Mouse (Mus musculus) urinary bladder, adult 18-20 months (tissue): ENCODE results near the gene Wasf2.

Source experiments
- DNase-seq, 2 experiments: peaks; one replicate each; pipeline ENCODE4 v3.0.0; 2022; ENCODE audit warnings: low spot score in 2 of 2, mixed read lengths in 2 of 2

The Wasf2 gene

DNA sequence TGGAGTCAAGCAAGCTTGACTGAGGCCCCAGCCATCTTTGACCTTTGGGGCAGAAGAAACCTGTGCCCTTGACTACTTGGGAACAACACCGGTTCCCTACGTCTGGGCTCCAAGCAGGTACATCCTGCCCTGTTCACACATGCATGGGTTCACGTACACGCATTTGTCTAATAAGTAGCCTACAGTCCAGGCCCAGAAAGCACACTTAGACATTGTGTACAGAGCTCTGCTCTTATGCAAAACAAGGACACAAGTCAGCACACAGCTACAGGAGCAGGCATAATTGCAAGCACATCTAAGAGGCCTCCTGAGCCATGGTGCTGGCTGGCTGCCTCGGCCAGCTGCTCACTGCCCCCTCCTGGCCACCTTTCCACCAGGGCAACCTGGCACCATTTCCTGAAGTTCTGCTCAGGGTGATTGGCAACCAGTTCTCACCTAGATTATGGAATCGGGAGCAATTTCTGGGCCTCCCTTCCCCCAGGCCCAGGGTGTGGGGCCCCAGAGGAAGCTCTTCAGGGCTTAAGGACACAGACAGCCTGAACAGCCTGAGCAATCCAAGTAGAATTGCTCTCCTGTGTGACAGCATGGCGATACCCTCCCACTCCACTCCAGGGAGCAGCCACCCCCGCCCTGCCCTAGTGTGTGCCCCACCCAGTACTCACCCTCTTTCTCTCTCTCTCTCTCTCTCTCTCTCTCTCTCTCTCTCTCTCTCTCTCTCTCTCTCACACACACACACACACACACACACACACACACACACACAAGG is 70.9 kb downstream of the Wasf2 start:
- peak; percentile 62 to 67 for DNase-seq

DNA sequence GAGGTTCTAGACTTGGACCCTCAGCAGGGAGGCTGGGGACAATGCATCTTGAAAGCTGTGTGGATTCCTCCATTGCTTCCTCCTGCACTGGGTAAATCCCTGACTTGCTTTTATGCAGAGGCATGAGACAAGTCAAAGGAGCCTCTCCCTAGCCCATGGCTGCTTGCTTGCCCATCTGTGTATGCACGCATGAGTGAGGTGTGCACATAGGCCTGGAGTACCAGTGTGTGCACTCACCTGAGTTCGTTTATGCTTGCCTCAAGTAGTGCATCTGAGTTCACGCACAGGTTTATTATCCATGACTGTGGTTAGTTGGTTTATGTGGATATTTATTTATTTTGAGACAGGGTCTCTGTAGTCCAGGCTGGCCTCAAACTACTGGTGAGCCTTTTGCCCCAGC is 71.9 kb downstream of the Wasf2 start:
- DNase-seq: no peak

DNA sequence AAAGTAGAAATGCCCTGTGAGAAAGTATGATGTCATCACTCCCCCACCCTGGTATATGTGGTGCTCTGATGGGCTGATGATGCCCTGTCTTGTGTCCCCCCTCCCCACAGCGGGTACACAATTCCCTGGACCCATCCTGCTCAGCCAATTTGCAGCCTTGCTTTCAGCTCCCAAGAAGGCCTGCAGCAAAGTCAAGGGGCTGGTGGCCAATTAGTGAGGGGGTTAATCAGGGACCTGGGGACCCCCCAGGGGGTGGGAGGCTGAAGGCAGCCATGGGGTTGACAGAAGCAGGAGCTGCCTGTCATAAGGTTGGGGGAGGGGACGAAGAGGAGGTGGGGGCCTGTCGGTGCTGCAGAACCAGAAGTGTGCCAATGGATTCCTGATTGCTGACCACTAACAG is 73.3 kb downstream of the Wasf2 start:
- DNase-seq: no peak

DNA sequence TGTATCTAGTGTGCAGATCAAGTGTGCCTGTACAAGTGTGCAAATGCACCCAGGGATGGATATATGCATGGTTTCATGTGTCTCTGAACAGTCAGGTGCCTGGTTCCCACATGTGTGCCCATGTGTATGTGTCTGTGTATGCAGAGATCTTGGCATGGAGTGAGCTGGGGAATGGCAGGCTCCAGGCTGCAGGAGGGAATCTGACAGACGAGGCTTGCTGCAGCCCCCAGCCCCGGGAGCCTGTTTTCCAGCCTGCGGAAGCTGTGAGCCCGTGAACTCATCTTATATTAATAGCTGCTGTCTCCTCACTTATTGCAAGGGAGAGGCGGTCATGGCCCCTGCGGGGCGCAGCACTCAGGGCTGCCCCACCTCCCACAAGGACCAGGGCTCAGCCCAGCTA is 74.1 kb downstream of the Wasf2 start:
- no peak for DNase-seq

DNA sequence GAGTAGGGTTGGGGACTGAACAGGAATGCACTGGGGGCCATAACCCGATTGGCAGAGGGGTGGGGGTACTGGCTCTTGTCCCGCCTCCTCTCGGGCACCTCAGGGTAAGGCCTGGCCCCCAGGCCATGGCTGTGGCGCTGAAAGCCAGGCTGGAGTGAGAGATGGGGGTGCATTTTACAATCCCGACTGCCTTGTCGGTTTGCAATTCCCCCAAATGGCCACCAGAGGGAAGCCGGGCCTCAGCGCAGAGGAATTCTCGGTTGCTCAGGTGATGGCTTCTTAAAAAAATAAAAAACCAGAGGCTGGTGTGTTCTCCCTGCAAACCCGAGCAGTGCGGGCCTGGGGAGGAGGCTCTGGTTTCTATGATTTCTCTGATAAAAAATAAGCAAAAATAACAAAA is 79.1 kb downstream of the Wasf2 start:
- DNase-seq: no peak

DNA sequence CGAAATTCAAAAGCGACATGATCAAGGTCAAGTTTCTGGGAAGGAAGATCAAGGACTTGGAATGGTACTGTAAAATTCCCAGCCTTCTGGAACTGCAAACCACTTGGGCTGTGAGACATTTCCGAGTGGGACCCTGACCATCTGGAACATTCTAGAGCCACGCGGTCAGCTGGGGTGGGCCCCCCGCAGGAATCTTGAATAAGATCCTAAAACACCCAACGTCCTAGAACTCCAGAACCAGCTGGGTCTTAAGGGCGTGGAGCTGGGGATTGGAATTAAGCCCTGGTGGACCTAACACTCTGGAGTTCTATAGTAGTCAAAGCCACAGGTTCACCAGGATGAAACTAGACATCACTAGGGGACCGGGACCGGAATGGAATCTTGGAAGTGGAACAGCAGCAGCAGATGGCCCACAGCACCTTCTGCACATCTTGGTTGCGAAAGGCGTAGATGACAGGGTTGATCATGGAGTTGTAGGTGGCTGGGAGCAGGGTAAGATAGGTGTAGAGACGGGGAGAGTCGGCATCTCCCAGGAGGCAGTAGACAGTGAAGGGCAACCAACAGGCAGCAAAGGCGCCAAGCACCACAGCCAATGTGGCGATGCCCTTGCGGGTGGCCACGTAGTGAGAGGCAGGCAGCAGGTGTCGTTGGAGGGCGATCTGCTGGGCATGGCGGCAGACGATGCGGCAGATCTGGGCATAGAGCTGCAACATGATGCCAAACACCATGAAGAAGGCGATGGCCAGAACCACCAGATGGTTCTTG is 79.9 kb downstream of the Wasf2 start:
- no peak for DNase-seq

DNA sequence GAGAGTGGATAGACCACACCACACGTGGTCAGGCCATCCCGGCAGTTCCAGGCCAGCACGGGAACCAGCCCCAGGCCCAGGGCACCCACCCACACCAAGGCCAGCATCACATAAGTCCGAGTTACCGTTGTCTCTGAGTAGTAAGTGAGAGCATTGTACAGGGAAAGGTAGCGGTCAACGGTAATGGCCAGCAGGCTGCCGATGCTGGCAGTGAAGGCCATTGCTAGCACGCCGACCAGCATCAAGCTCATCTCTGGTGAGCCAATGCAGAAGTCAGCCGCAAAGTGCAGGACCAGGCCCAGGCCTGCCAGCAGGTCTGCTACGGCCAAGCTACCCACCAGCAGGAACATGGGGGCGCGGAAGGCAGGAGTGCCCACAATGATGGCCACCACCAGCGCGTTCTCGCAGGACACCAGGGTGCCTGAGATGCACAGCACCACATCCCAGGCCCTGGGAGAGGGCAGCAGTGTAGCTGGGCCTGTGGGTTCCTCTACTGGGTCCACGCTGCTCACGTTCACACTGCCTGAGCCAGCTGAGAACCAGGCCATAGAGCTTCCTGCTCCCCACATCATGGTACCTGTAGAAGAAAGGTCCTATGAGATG is 80.6 kb downstream of the Wasf2 start:
- no peak for DNase-seq

DNA sequence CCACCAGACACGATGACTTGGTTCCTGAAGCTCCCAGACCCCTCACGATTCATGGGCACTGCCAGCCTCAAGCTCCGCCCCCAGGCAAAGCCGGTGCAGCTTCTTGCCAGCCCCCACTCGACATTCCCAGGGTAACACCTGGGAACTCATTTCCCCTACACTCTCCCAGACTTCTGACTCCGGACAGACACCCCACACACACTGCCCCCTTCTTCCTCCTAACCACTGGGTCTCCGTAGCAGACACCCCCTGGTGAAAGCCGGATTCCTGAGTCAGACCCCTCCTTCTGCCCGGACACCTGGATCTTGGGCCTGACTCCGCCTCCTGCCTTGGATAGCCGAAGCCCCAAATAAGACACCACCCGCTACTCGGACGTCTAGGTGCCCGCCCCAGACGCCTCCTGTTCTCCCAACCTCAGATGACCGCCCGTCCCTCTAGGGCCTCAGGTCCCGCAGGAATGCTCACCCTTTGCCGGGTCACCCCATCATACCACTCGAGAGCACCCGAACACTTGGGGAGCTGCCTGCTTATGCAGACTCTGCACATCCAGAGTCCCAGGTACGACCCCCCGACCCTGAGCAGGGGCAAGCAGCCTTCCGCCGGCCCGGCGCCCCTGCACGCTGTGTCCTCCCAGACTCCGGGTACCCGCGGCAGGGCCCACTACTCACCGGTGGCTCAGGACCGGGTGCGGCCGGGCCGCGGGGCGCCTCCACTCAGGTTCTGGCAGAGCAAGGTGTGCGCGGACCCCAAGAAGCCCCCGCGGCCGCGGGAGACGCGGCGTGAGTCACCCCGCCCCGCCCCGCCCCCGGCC is 81.7 kb downstream of the Wasf2 start, which contains the start of the genes Cd164l2 and Gpr3:
Cd164l2 (plus strand) TSS at position 381 of the 811 bp plus-strand sequence.
Gpr3 (minus strand) TSS at position 786 of the 811 bp plus-strand sequence.
- DNase-seq: no peak

DNA sequence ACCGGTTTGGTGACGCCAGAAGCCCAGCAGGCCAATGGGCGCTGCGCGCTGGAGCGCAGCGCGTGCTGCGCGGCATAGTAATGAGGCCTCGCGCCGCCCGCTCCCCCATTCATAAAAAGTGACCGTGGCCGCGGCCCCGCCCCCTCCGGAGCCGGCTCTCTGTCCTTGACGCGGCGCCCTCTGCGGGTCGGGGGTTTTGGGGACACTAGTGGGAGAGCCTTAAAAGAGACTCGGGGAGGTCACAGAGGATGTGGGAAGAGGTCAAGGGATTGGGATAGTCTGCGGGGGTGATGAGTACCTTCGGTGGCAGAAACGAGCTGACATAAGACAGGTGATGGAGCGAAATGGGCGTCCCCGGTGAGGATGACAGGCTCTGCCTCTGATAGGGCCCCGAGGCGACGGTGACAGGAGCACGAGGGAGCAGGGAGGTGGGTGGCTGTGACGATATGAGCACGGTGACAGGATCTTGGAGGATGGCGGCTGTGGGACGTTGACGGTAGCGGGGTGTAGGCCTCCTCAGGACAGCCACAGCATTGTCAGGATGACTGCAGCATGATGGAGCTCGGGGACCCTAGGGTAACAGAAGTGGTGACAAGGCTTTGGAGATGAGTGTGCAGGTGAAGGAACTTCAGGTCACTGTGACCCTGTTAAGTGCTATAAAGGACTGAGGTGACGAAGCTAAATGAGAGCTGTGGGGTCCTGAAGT is 82.4 kb downstream of the Wasf2 start:
- DNase-seq: peak; percentile 56 to 58

DNA sequence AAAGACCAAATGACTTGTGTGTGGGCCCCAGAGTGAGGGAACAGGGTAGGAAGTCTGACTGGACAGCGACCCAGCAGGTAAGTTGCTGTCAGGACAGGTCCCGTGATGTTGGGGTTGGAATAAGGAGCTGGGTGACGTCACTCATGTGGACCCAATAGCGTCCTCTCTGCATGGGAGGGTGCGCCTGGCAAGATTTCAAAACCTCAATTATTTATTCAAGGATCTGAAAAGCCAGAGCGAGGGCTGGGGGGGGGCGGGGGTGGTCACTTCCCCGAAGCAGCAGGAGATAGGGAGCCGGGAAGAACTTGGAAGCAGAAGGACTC is 82.9 kb downstream of the Wasf2 start:
- DNase-seq: no peak

DNA sequence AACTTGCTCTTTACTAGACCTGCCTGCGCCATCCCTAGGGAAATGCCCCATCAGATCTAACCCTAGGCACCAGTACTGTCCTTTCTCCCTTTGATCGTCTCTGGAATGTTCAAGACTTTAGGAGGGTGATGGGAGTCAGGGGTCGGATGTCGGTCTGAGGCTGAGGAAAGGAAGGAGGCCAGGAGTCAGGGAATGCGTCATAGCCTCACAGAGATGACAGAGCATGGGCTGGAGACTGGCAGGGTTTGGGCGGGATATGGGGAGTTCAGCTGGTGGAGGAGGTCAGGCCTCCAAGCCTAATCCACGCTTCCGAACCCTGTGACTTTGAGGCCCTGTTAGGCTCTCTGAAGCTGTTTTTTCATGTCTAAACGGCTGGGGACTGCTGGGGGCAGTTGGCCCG is 83.4 kb downstream of the Wasf2 start:
- DNase-seq: no peak

DNA sequence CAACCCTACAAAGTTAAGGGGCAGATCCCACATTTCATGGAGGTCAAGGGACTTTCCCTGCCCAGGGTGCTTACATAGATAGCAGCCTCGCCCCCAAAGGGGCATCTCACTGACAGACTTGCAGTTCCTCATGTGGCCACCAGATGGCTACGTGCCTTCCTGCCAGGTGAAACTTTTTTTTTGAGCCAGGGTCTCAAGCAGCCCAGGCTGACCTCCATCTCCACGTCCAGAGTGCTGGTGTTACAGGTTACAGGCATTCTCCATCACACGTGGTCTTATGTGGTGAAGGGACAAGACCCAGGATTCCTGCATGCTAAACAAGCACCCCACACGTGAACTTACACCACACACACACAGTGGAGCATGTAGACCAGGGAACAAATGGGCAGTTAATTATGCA is 87.3 kb downstream of the Wasf2 start:
- DNase-seq: peak in 1 of 2 experiments; percentile 50

DNA sequence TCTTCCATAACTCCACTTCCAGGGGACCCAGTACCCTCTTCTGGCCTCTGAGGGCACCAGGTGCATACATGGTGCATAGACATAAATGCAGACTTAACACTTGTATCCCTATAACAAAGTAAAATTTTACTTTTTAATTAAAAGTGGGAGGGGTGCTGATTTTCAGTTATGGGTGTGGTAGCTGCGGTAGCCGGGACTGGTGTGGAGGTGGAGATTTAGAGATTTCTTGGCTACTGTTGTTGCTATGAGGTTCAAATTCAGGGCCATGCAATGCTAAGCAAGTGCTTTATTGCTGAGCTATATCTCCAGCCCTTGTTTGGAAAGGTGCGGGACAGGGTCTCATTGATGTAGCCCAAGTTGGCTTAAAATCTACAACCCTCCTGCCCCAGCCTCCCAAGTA is 88.4 kb downstream of the Wasf2 start:
- DNase-seq: no peak

DNA sequence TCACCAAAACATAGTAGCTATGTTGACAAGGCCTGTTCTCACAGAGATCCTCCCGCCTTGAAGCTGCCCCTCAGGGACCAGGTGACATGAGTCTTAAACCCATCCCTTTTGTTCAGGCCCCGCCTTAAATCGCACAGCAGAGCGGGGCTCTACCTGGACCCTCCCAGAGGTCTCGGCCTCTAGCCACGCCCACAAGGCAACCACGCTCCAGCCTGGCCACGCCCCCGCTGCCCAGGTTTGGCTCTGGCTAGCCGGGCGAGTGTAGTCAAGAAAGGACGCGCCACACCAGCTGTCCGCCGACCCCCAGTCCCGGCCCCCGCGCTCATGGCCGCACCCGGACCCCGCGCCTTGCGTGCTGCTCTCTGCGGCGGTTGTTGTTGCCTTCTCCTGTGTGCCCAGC is 90.4 kb downstream of the Wasf2 start:
- DNase-seq: peak in 1 of 2 experiments; percentile 60

DNA sequence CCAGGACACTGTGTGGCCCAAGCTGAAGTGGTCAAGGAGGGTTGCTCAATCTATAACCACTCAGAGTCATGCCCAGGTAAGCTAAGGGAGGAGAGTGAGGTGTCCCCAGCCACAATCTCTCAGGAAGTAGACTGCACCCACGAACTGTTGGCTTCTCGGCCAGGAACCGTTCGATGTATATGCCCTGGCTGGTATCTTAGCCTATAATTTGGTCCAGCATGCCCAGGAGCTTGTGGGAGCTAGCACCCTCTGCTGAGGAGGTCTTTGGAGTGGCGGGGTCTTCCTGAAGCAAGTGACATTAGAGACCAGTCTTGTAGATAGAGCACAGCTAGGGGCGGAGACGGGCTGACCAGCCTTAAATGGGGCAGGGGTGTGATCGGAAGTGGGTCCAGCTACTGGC is 91.4 kb downstream of the Wasf2 start:
- no peak for DNase-seq

DNA sequence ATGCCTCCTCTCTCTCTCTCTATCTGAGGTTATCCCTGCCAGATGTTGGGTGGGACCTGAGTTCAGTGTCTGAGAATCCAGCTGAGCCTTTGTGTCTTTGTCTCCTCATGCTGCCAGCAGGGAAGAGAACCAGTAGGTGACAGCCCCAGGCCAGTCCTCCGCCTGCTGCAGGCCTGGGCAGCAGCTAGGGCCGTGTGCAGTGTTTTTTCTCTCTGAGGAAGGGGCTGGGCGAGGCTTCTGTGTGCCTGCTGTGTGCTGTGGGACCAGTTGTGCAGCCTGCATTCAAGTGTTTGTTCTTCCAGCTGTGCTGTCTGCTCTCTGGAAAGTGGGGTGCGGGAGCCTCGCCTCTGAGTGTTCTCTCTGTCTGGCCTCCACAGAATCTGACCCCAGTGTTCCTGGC is 93.6 kb downstream of the Wasf2 start:
- DNase-seq: no peak

DNA sequence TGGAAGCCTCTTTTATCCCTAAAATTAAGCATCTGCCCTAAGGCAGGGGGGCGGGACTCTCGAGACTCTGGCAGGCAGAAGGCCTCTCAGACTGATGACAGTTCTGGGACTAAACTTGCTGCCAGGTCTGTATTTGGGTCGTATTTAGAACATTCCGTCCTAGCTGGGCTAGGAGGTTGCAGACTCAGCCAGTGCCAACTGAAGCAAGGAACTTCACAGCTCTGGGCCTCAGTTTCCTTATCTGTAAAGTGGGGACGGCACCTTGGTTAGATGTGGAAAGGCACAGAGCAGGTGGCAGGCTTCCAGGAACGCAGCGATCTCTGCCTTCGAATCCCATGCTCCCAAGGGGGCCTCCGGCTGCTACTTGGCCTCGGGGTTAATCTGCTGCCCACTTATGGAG is 95.8 kb downstream of the Wasf2 start:
- no peak for DNase-seq

DNA sequence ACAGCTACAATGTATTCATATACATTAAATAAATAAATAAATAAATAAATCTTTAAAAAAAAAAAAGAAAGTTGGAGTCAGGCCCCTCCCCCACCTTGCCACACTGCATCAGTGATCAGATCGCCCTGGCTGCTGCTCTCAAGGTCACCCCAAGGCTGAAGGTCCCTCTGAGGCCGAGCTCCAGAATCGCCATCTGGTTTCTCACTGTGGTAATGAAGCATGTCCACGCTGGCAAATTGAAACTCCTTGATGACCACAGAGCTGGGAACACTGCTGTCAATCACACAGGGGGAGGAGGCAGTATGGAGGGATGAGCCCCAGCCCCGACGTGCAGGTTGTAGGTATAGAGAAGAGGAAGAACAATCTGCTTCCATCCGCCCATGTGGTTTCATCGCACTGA is 97.3 kb downstream of the Wasf2 start:
- no peak for DNase-seq

DNA sequence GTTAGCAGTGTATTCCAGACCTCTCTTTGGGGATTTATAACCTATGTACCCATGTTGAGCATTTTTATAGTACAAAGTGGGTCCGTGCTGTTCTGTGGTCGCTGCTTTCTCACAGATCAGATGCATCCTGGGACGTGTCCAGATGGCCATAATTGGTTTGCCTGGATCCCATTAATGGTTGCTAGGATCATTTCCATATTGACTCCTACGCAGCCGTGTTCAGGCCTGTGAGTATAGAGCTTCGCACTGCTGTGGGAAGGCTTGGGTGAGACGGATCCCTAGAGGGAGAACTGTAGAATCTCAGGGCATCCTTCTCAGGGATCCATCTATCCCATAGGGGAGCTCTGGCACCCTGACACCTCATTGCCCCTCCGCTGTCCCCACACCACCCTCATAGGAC is 99.3 kb downstream of the Wasf2 start:
- no peak for DNase-seq

DNA sequence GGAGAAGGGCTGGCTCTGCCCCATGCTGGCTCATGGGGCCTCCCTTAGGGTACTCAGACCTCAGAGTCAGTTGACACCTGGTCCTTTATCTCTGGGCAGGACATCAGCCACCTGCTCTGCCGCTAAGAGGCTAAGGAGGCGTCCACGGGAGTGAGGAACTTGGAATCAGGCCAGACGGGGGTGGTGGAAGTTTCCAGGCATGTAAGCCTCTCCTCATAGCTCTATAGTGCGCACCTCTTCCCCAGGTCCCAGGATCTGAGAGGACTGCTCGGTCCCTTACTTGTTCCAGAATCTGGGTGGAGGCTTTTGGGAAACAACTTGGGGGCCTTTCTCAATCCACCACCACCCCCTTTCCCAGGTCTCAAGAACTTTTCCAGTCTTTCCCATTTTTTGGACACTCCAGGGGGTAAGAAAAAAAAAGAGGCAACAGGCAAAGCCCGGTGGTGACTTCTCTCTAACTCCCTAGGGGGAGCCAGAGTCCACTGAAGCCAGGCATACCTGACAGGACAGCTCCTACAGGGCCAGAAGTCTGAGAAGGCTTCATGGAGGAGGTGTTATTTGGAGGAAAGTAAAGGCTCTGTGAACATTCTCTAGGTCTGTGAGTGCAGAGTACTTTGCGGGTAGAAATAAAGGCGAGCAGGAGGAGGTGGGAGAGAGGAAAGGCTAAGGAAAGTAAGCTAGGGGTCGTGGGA is 103.1 kb downstream of the Wasf2 start:
- peak in 1 of 2 experiments; percentile 44 for DNase-seq

DNA sequence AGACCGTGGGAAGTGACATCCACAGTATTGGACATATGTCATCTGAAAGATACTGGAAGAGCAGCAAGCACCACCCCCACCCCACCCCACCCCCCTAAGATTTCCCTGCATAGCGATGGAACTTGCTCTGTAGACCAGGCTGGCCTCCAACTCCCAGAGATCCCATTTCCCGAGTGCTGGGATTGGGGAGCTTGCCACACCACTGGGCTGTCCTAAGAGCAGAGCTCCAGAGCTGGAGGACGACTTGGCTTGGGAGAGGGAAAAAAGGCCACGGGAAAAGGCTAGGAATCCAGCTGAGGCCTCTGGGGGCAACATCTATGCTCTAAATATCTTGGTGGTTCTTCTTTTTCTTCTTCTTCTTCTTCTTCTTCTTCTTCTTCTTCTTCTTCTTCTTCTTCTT is 104.5 kb downstream of the Wasf2 start:
- DNase-seq: no peak
